Mouse (Mus musculus): ENCODE results near the gene Zrsr1.

Gene Zrsr1

GRCm38 (mm10) chr11:22972746-22973526, 1.1 kb downstream of the Zrsr1 start:
- DNase-seq (ENCODE audit: low read depth, low spot score): peak; percentile 88

GRCm38 (mm10) chr11:22973599-22973998, 1.8 kb downstream of the Zrsr1 start:
- DNase-seq (ENCODE audit: low read depth, low spot score): no peak

GRCm38 (mm10) chr11:22978215-22978614, 6.4 kb downstream of the Zrsr1 start:
- DNase-seq (ENCODE audit: low read depth, low spot score): no peak

GRCm38 (mm10) chr11:22978711-22979110, 6.9 kb downstream of the Zrsr1 start:
- DNase-seq (ENCODE audit: low read depth, low spot score): no peak

GRCm38 (mm10) chr11:22979221-22979620, 7.4 kb downstream of the Zrsr1 start:
- no peak for DNase-seq (ENCODE audit: low read depth, low spot score)

GRCm38 (mm10) chr11:22981041-22981440, 9.2 kb downstream of the Zrsr1 start:
- no peak for DNase-seq (ENCODE audit: low read depth, low spot score)

- DNase-seq (ENCODE audit: low read depth, low spot score): no peak
Measured at GRCm38 (mm10) chr11:22981543-22981950, 9.7 kb downstream of the Zrsr1 start.

- peak; percentile 94 for DNase-seq (ENCODE audit: low read depth, low spot score)
Measured at GRCm38 (mm10) chr11:22981984-22982757, 10.4 kb downstream of the Zrsr1 start, which contains the start of the genes Gm28048 and Commd1. TSS of gene Gm28048 (minus strand) at chr11:22982090. TSS of gene Commd1 (minus strand) at chr11:22982382.

- DNase-seq (ENCODE audit: low read depth, low spot score): no peak
Measured at GRCm38 (mm10) chr11:22982846-22983245, 11.0 kb downstream of the Zrsr1 start.

- no peak for DNase-seq (ENCODE audit: low read depth, low spot score)
Measured at GRCm38 (mm10) chr11:22985510-22985909, 13.7 kb downstream of the Zrsr1 start.

GRCm38 (mm10) chr11:22987357-22987756, 15.6 kb downstream of the Zrsr1 start:
- DNase-seq (ENCODE audit: low read depth, low spot score): no peak

- DNase-seq (ENCODE audit: low read depth, low spot score): no peak
Measured at GRCm38 (mm10) chr11:22989786-22990185, 18.0 kb downstream of the Zrsr1 start.

GRCm38 (mm10) chr11:22990393-22991126, 18.8 kb downstream of the Zrsr1 start, which contains the start of gene Cct4:
TSS of gene Cct4 (plus strand) at chr11:22990519.
- DNase-seq (ENCODE audit: low read depth, low spot score): peak; percentile 73

- no peak for DNase-seq (ENCODE audit: low read depth, low spot score)
Measured at GRCm38 (mm10) chr11:22991218-22991835, 19.5 kb downstream of the Zrsr1 start.

GRCm38 (mm10) chr11:22994271-22994670, 22.5 kb downstream of the Zrsr1 start:
- DNase-seq (ENCODE audit: low read depth, low spot score): no peak

GRCm38 (mm10) chr11:22995461-22995860, 23.7 kb downstream of the Zrsr1 start:
- DNase-seq (ENCODE audit: low read depth, low spot score): no peak

- DNase-seq (ENCODE audit: low read depth, low spot score): no peak
Measured at GRCm38 (mm10) chr11:22998308-22998707, 26.5 kb downstream of the Zrsr1 start.

GRCm38 (mm10) chr11:23005276-23005675, 33.5 kb downstream of the Zrsr1 start:
- no peak for DNase-seq (ENCODE audit: low read depth, low spot score)

GRCm38 (mm10) chr11:23007166-23007480, 35.3 kb downstream of the Zrsr1 start:
- DNase-seq (ENCODE audit: low read depth, low spot score): peak; percentile 38

- DNase-seq (ENCODE audit: low read depth, low spot score): peak; percentile 92
Measured at GRCm38 (mm10) chr11:23007481-23008180, 35.8 kb downstream of the Zrsr1 start, which contains the start of gene Fam161a. TSS of gene Fam161a (plus strand) at chr11:23007531.

Data from WW6 (cell line).